Mouse (Mus musculus) megakaryocyte-erythroid progenitor cell, adult 5-6 weeks (primary cell): ENCODE results near the gene Armh4. TPM values are rescaled to one million over a fixed set of nuclear protein-coding genes. Genes with fewer than 3 reads are reported as not detected.
"Not testable (repeated sequence)": the region's sequence is repeated elsewhere in the genome, so short reads cannot be mapped to it uniquely, and the experiment has no call there.

Experiments
- ATAC-seq: replicated peaks from 2 replicates; pipeline ENCODE4 v1.8.0; 2016; ENCODE audit warnings: mild to moderate bottlenecking, inconsistent platforms; ENCODE audit not compliant: severe bottlenecking, poor library complexity, low FRiP score, low TSS enrichment
- total RNA-seq, 2 experiments: library from RNA; stranded (forward) in 1 of 2; stranded (reverse) in 1 of 2; fragments of 200-1000, 215-1000 nt in 1 of 2; fragments of >200 nt in 1 of 2; fragmentation: Nextera tagmentation in 1 of 2; gene quantifications; 2 replicates each; pipeline ENCODE4 v1.2.3; 2014 to 2017

The Armh4 gene
- total RNA-seq (2014; fragmentation: Nextera tagmentation), result not detected in 2 replicates
- total RNA-seq (2017), result not detected in 2 replicates

- ATAC-seq, result no peak
Observed at GRCm38 (mm10) chr14:49782715-49783531, at the start of gene Armh4. Gene Armh4 (minus strand): TSS chr14:49783383.

- ATAC-seq, result no peak
Observed at GRCm38 (mm10) chr14:49829192-49830171, 46.3 kb upstream of the Armh4 start.

GRCm38 (mm10) chr14:49819721-49820440 lies 36.7 kb upstream of the Armh4 start:
- ATAC-seq, result not testable (repeated sequence)

- not testable (repeated sequence) for ATAC-seq
Observed at GRCm38 (mm10) chr14:49818713-49819208, 35.6 kb upstream of the Armh4 start.

GRCm38 (mm10) chr14:49812966-49813365 lies 29.8 kb upstream of the Armh4 start:
- not testable (repeated sequence) for ATAC-seq

- not testable (repeated sequence) for ATAC-seq
Observed at GRCm38 (mm10) chr14:49805051-49805450, 21.9 kb upstream of the Armh4 start.

GRCm38 (mm10) chr14:49801444-49801843 lies 18.3 kb upstream of the Armh4 start:
- no peak for ATAC-seq

- no peak for ATAC-seq
Observed at GRCm38 (mm10) chr14:49793948-49794347, 10.8 kb upstream of the Armh4 start.

GRCm38 (mm10) chr14:49790542-49790941 lies 7.4 kb upstream of the Armh4 start:
- ATAC-seq, result no peak

- ATAC-seq, result no peak
Observed at GRCm38 (mm10) chr14:49785793-49786192, 2.6 kb upstream of the Armh4 start.

GRCm38 (mm10) chr14:49783866-49784265 lies 683 bp upstream of the Armh4 start:
- no peak for ATAC-seq

- no peak for ATAC-seq
Observed at GRCm38 (mm10) chr14:49780416-49780815, 2.8 kb downstream of the Armh4 start.

- ATAC-seq, result not testable (repeated sequence)
Observed at GRCm38 (mm10) chr14:49777539-49777938, 5.6 kb downstream of the Armh4 start.

- no peak for ATAC-seq
Observed at GRCm38 (mm10) chr14:49771746-49772145, 11.4 kb downstream of the Armh4 start.

GRCm38 (mm10) chr14:49766601-49767000 lies 16.6 kb downstream of the Armh4 start:
- ATAC-seq, result no peak

GRCm38 (mm10) chr14:49755845-49756244 lies 27.3 kb downstream of the Armh4 start:
- no peak for ATAC-seq

- ATAC-seq, result no peak
Observed at GRCm38 (mm10) chr14:49752614-49753013, 30.6 kb downstream of the Armh4 start.

GRCm38 (mm10) chr14:49745874-49746273 lies 37.3 kb downstream of the Armh4 start:
- no peak for ATAC-seq

- no peak for ATAC-seq
Observed at GRCm38 (mm10) chr14:49743946-49744526, 39.1 kb downstream of the Armh4 start.
